Mouse (Mus musculus): ENCODE results near the gene Adam19. TPM values are rescaled to one million over a fixed set of nuclear protein-coding genes. Genes with fewer than 3 reads are reported as not detected.

The Adam19 gene
- polyA plus RNA-seq, 1 experiment from 2014 or later: 6.5 TPM

GRCm38 (mm10) chr11:46127621-46128547, 72.1 kb downstream of the Adam19 start:
- 67% methylated on average over 15 of the region's 15 CpGs for WGBS
- H3K27ac ChIP-seq: no peak overlapping the region
- no peaks in the 10 kb centered on the region for H3K4me1 ChIP-seq (replicated peaks; ENCODE audit: insufficient read depth, low read length)
- TF ChIP-seq CTCF (IDR thresholded peaks at IDR 0.05; ENCODE audit: low read depth): no peak
- ATAC-seq (replicated peaks; ENCODE audit: low FRiP score, low read depth) (peak; percentile 57; the same call in 1 of the 2 replicates), DNase-seq (ENCODE audit: low spot score) (peak; percentile 70)
- no peak overlapping the region for H3K9ac ChIP-seq (ENCODE audit: low read depth, low read length)
- H3K4me3 ChIP-seq (replicated peaks; ENCODE audit: low read depth, low read length): no peak overlapping the region
- no peaks in the 10 kb centered on the region for H3K27me3 ChIP-seq (ENCODE audit: insufficient read depth, low read length)
- no peaks in the 10 kb centered on the region for H3K9me3 ChIP-seq (replicated peaks; ENCODE audit: low read length)
- no peak overlapping the region for H3K4me2 ChIP-seq (ENCODE audit: low read length)
- H3K36me3 ChIP-seq (ENCODE audit: insufficient read depth, low read length): 0 out of 2 replicates have a peak, but pooled peaks cover 12% of the 10 kb centered on the region

GRCm38 (mm10) chr11:46128548-46128945, 72.8 kb downstream of the Adam19 start:
- no peak overlapping the region for H3K27ac ChIP-seq
- H3K9me3 ChIP-seq (replicated peaks; ENCODE audit: low read length): no peaks in the 10 kb centered on the region
- TF ChIP-seq CTCF (IDR thresholded peaks at IDR 0.05; ENCODE audit: low read depth): peak; percentile 76
- ATAC-seq (replicated peaks; ENCODE audit: low FRiP score, low read depth): no peak
- no peaks in the 10 kb centered on the region for H3K27me3 ChIP-seq (ENCODE audit: insufficient read depth, low read length)
- no peak overlapping the region for H3K4me3 ChIP-seq (replicated peaks; ENCODE audit: low read depth, low read length)
- no peak overlapping the region for H3K4me2 ChIP-seq (ENCODE audit: low read length)
- peak; percentile 59 for DNase-seq (ENCODE audit: low spot score)
- H3K9ac ChIP-seq (ENCODE audit: low read depth, low read length): no peak overlapping the region
- 73% methylated on average over 9 of the region's 9 CpGs for WGBS
- 0 out of 2 replicates have a peak, but pooled peaks cover 13% of the 10 kb centered on the region for H3K36me3 ChIP-seq (ENCODE audit: insufficient read depth, low read length)
- no peaks in the 10 kb centered on the region for H3K4me1 ChIP-seq (replicated peaks; ENCODE audit: insufficient read depth, low read length)

GRCm38 (mm10) chr11:46131022-46131986, 75.5 kb downstream of the Adam19 start:
- TF ChIP-seq CTCF (IDR thresholded peaks at IDR 0.05; ENCODE audit: low read depth): no peak

GRCm38 (mm10) chr11:46134899-46135298, 79.1 kb downstream of the Adam19 start:
- H3K36me3 ChIP-seq (ENCODE audit: insufficient read depth, low read length): 0 out of 2 replicates have a peak, but pooled peaks cover 11% of the 10 kb centered on the region
- no peak overlapping the region for H3K9ac ChIP-seq (ENCODE audit: low read depth, low read length)
- no peak overlapping the region for H3K4me2 ChIP-seq (ENCODE audit: low read length)
- no peak overlapping the region for H3K4me3 ChIP-seq (replicated peaks; ENCODE audit: low read depth, low read length)
- ATAC-seq (replicated peaks; ENCODE audit: low FRiP score, low read depth) (no peak), DNase-seq (ENCODE audit: low spot score) (no peak)
- TF ChIP-seq CTCF (IDR thresholded peaks at IDR 0.05; ENCODE audit: low read depth): no peak
- H3K27me3 ChIP-seq (ENCODE audit: insufficient read depth, low read length): no peaks in the 10 kb centered on the region
- H3K27ac ChIP-seq: no peak overlapping the region
- 84% methylated on average over 2 of the region's 2 CpGs for WGBS
- H3K4me1 ChIP-seq (replicated peaks; ENCODE audit: insufficient read depth, low read length): no peaks in the 10 kb centered on the region
- no peaks in the 10 kb centered on the region for H3K9me3 ChIP-seq (replicated peaks; ENCODE audit: low read length)

More at GRCm38 (mm10) chr11:46131022-46131986, 75.5 kb downstream of the Adam19 start:
- no peak overlapping the region for H3K4me2 ChIP-seq (ENCODE audit: low read length)
- H3K36me3 ChIP-seq (ENCODE audit: insufficient read depth, low read length): 0 out of 2 replicates have a peak, but pooled peaks cover 11% of the 10 kb centered on the region
- 93% methylated on average over 17 of the region's 17 CpGs for WGBS
- ATAC-seq (replicated peaks; ENCODE audit: low FRiP score, low read depth) (no peak), DNase-seq (ENCODE audit: low spot score) (no peak)
- no peak overlapping the region for H3K9ac ChIP-seq (ENCODE audit: low read depth, low read length)
- H3K27ac ChIP-seq: no peak overlapping the region
- no peaks in the 10 kb centered on the region for H3K4me1 ChIP-seq (replicated peaks; ENCODE audit: insufficient read depth, low read length)
- H3K9me3 ChIP-seq (replicated peaks; ENCODE audit: low read length): no peaks in the 10 kb centered on the region
- no peaks in the 10 kb centered on the region for H3K27me3 ChIP-seq (ENCODE audit: insufficient read depth, low read length)
- H3K4me3 ChIP-seq (replicated peaks; ENCODE audit: low read depth, low read length): no peak overlapping the region

- Histone ChIP-seq H3K27me3 (ENCODE audit: insufficient read depth, low read length) (no peaks in the 10 kb centered on the region), H3K9ac (ENCODE audit: low read depth, low read length) (no peak overlapping the region), H3K4me2 (ENCODE audit: low read length) (no peak overlapping the region), H3K4me1 (replicated peaks; ENCODE audit: insufficient read depth, low read length) (no peaks in the 10 kb centered on the region), H3K36me3 (ENCODE audit: insufficient read depth, low read length) (peaks cover 29% of the 10 kb centered on the region; the same call in 1 of the 2 replicates), H3K9me3 (replicated peaks; ENCODE audit: low read length) (no peaks in the 10 kb centered on the region), H3K27ac (no peak overlapping the region), H3K4me3 (replicated peaks; ENCODE audit: low read depth, low read length) (no peak overlapping the region)
- TF ChIP-seq CTCF (IDR thresholded peaks at IDR 0.05; ENCODE audit: low read depth): no peak
- no peak for ATAC-seq (replicated peaks; ENCODE audit: low FRiP score, low read depth)
- no peak for DNase-seq (ENCODE audit: low spot score)
- WGBS: 82% methylated on average over 6 of the region's 6 CpGs
These were observed 87.5 kb downstream of the Adam19 start for GRCm38 (mm10) chr11:46143342-46143741.
